Mouse (Mus musculus) liver, embryonic 11.5 days (tissue): ENCODE results near the gene Pcdh9. TPM values are rescaled to one million over a fixed set of nuclear protein-coding genes. Genes with fewer than 3 reads are reported as not detected.

Experiments used
- ATAC-seq: fragments of 200-750 bp; cut with Nextera tagmentation; replicated peaks from 2 replicates; pipeline ENCODE4 v1.8.0; 2017; ENCODE audit warnings: moderate number of reproducible peaks, mild to moderate bottlenecking, moderate TSS enrichment, moderate library complexity; ENCODE audit not compliant: low FRiP score
- DNase-seq: peaks from one replicate; pipeline ENCODE4 v3.0.0-alpha.2; 2017; ENCODE audit warnings: low spot score
- H3K27ac ChIP-seq: fragments of 300-500 bp; sonication (generic); 2 replicates; pipeline ENCODE4 v1.5.1; 2014; ENCODE audit warnings: mild to moderate bottlenecking, low read depth, low read length, control low read depth
- H3K27me3 ChIP-seq: fragments of 300-500 bp; sonication (generic); replicated peaks from 2 replicates; pipeline ENCODE4 v1.6.1; 2014; ENCODE audit warnings: low read length, mixed read lengths; ENCODE audit not compliant: control insufficient read depth, insufficient read depth
- H3K36me3 ChIP-seq: fragments of 300-500 bp; sonication (generic); 2 replicates; pipeline ENCODE4 v1.6.1; 2014; ENCODE audit warnings: mild to moderate bottlenecking, low read length, moderate library complexity, mixed read lengths; ENCODE audit not compliant: control insufficient read depth, insufficient read depth
- H3K4me1 ChIP-seq: fragments of 300-500 bp; sonication (generic); replicated peaks from 2 replicates; pipeline ENCODE4 v1.6.1; 2014; ENCODE audit warnings: low read length, mixed read lengths; ENCODE audit not compliant: control insufficient read depth, insufficient read depth
- H3K4me2 ChIP-seq: fragments of 300-500 bp; sonication (generic); 2 replicates; pipeline ENCODE4 v1.6.1; 2014; ENCODE audit warnings: mild to moderate bottlenecking, control low read depth, moderate library complexity
- H3K4me3 ChIP-seq: fragments of 300-500 bp; sonication (generic); 2 replicates; pipeline ENCODE4 v1.5.1; 2014; ENCODE audit warnings: low read depth, low read length, control low read depth
- H3K9ac ChIP-seq: fragments of 300-500 bp; sonication (generic); 2 replicates; pipeline ENCODE4 v1.6.1; 2014; ENCODE audit warnings: low read depth, low read length, control low read depth
- H3K9me3 ChIP-seq: fragments of 300-500 bp; sonication (generic); 2 replicates; pipeline ENCODE4 v1.6.1; 2016; ENCODE audit warnings: low read length, inconsistent platforms, mixed read lengths; ENCODE audit not compliant: control insufficient read depth
- WGBS: fragments of 180-500 bp; shearing (Covaris S2); extraction: QIAGEN DNeasy Blood & Tissue Kit; methylation state at CpG from one replicate; pipeline ENCODE4 v1.1.7; 2014; 5-methylcytosine and 5-hydroxymethylcytosine counted together
- polyA plus RNA-seq: library from polyadenylated mRNA; unstranded; fragments of >200 nt; fragmentation: Nextera tagmentation; extraction: Ambion mirVana; gene quantifications from 2 replicates; pipeline ENCODE4 v1.2.1, GENCODE M21; 2014

Gene Pcdh9
- polyA plus RNA-seq = 3.9 and 4.3 TPM in 2 replicates

- H3K4me3 ChIP-seq = peak within 1 kb of the TSS; percentile 47
- no peaks in the 10 kb centered on the region for H3K9me3 ChIP-seq
- no peaks in the 10 kb centered on the region for H3K36me3 ChIP-seq
- no peak within 1 kb of the TSS for H3K27ac ChIP-seq
- no peaks in the 10 kb centered on the region for H3K4me1 ChIP-seq
- H3K27me3 ChIP-seq = peaks cover 21% of the 10 kb centered on the region
- peak within 1 kb of the TSS; percentile 63 for H3K4me2 ChIP-seq
- WGBS = under 1% methylated on average over 50 of the region's 50 CpGs
- ATAC-seq = peak; percentile 87
- no peak within 1 kb of the TSS for H3K9ac ChIP-seq
- DNase-seq = peak; percentile 76
Measured at GRCm38 (mm10) chr14:93890519-93891370, at the start of gene Pcdh9. TSS of gene Pcdh9 (minus strand) at chr14:93890679.

GRCm38 (mm10) chr14:93906928-93907327 is 16.4 kb upstream of the Pcdh9 start:
- H3K4me2 ChIP-seq = no peak overlapping the region
- no peaks in the 10 kb centered on the region for H3K9me3 ChIP-seq
- DNase-seq (no peak), ATAC-seq (no peak)
- no peak overlapping the region for H3K4me3 ChIP-seq
- WGBS = 58% methylated on average over 1 of the region's 1 CpGs
- H3K27ac ChIP-seq = no peak overlapping the region
- no peaks in the 10 kb centered on the region for H3K4me1 ChIP-seq
- no peak overlapping the region for H3K9ac ChIP-seq
- H3K36me3 ChIP-seq = no peaks in the 10 kb centered on the region
- H3K27me3 ChIP-seq = no peaks in the 10 kb centered on the region

GRCm38 (mm10) chr14:93898533-93898932 is 8.1 kb upstream of the Pcdh9 start:
- no peaks in the 10 kb centered on the region for H3K4me1 ChIP-seq
- DNase-seq = no peak
- no peak overlapping the region for H3K4me2 ChIP-seq

GRCm38 (mm10) chr14:93895131-93895530 is 4.7 kb upstream of the Pcdh9 start:
- ATAC-seq = no peak
- H3K4me1 ChIP-seq = no peaks in the 10 kb centered on the region
- no peak overlapping the region for H3K27ac ChIP-seq
- 67% methylated on average over 3 of the region's 3 CpGs for WGBS
- H3K4me3 ChIP-seq = no peak overlapping the region
- H3K27me3 ChIP-seq = peaks cover 11% of the 10 kb centered on the region
- H3K4me2 ChIP-seq = no peak overlapping the region
- DNase-seq = no peak
- H3K9ac ChIP-seq = no peak overlapping the region
- no peaks in the 10 kb centered on the region for H3K36me3 ChIP-seq
- H3K9me3 ChIP-seq = no peaks in the 10 kb centered on the region

More at GRCm38 (mm10) chr14:93898533-93898932, 8.1 kb upstream of the Pcdh9 start:
- Histone ChIP-seq H3K9me3 (no peaks in the 10 kb centered on the region), H3K36me3 (no peaks in the 10 kb centered on the region), H3K9ac (no peak overlapping the region), H3K4me3 (no peak overlapping the region), H3K27me3 (no peaks in the 10 kb centered on the region), H3K27ac (no peak overlapping the region)
- ATAC-seq = no peak

GRCm38 (mm10) chr14:93891371-93891746 is 880 bp upstream of the Pcdh9 start:
- H3K36me3 ChIP-seq = no peaks in the 10 kb centered on the region
- peak; percentile 34 for DNase-seq
- peaks cover 21% of the 10 kb centered on the region for H3K27me3 ChIP-seq
- 2% methylated on average over 13 of the region's 13 CpGs for WGBS
- no peaks in the 10 kb centered on the region for H3K4me1 ChIP-seq
- H3K4me3 ChIP-seq = peak overlapping the region; percentile 47
- H3K4me2 ChIP-seq = peak overlapping the region; percentile 63
- no peak for ATAC-seq
- H3K9ac ChIP-seq = no peak overlapping the region
- no peaks in the 10 kb centered on the region for H3K9me3 ChIP-seq
- H3K27ac ChIP-seq = no peak overlapping the region

- H3K4me1 ChIP-seq = no peaks in the 10 kb centered on the region
- 1% methylated on average over 20 of the region's 20 CpGs for WGBS
- no peaks in the 10 kb centered on the region for H3K36me3 ChIP-seq
- ATAC-seq (no peak), DNase-seq (peak; percentile 29)
- peak overlapping the region; percentile 47 for H3K4me3 ChIP-seq
- H3K9ac ChIP-seq = no peak overlapping the region
- no peaks in the 10 kb centered on the region for H3K9me3 ChIP-seq
- no peak overlapping the region for H3K27ac ChIP-seq
- H3K4me2 ChIP-seq = peak overlapping the region; percentile 63
- H3K27me3 ChIP-seq = peaks cover 21% of the 10 kb centered on the region
Measured at GRCm38 (mm10) chr14:93889839-93890518, 500 bp downstream of the Pcdh9 start.

- Histone ChIP-seq H3K4me3 (no peak overlapping the region), H3K27me3 (peaks cover 21% of the 10 kb centered on the region), H3K4me2 (peak overlapping the region; percentile 63), H3K9ac (no peak overlapping the region), H3K9me3 (no peaks in the 10 kb centered on the region), H3K4me1 (no peaks in the 10 kb centered on the region), H3K36me3 (no peaks in the 10 kb centered on the region), H3K27ac (no peak overlapping the region)
- ATAC-seq (no peak), DNase-seq (peak; percentile 27)
- WGBS = 47% methylated on average over 6 of the region's 6 CpGs
Measured at GRCm38 (mm10) chr14:93889231-93889630, 1.2 kb downstream of the Pcdh9 start.

- Histone ChIP-seq H3K9me3 (no peaks in the 10 kb centered on the region), H3K4me3 (no peak overlapping the region), H3K27me3 (peaks cover 21% of the 10 kb centered on the region), H3K36me3 (no peaks in the 10 kb centered on the region), H3K4me1 (no peaks in the 10 kb centered on the region), H3K9ac (no peak overlapping the region), H3K4me2 (no peak overlapping the region), H3K27ac (no peak overlapping the region)
- ATAC-seq = no peak
- DNase-seq = no peak
- 79% methylated on average over 5 of the region's 5 CpGs for WGBS
Measured at GRCm38 (mm10) chr14:93888346-93888745, 2.1 kb downstream of the Pcdh9 start.
